Comparison of ENCODE assay signal across 1 mouse cellular context in genomic region chr11:118445843-118446242, GRCm38 (mm10).
TF ChIP-seq lines count a peak whose summit lies in the region.

No protein-coding gene starts in this region.

TF ChIP-seq in MEL, 35 proteins besides CTCF, POLR2A, EP300 and RAD21 (continued from another document):
- TF ChIP-seq TCF12 (IDR thresholded peaks at IDR 0.05; ENCODE audit: low read depth, low read length) (peak; percentile 14; the same call in 1 of the 2 replicates), USF2 (IDR thresholded peaks at IDR 0.05; ENCODE audit: borderline replicate concordance in 1 of 2, insufficient read depth in 1 of 2, low read depth in 1 of 2, low read length in 2 of 2) (no peak), MEF2A (IDR thresholded peaks at IDR 0.05; ENCODE audit: extremely low read depth, insufficient replicate concordance, low read depth, low read length, poor library complexity, severe bottlenecking) (no peak), ETS1 (IDR thresholded peaks at IDR 0.05; ENCODE audit: low read depth, low read length) (no peak), BHLHE40 (IDR thresholded peaks at IDR 0.05; ENCODE audit: borderline replicate concordance, low read depth, low read length) (no peak), SIN3A (IDR thresholded peaks at IDR 0.05; ENCODE audit: low read length) (peak; percentile 54; the same call in 1 of the 2 replicates), HCFC1 (IDR thresholded peaks at IDR 0.05; ENCODE audit: low read depth, low read length) (no peak), MAZ (IDR thresholded peaks at IDR 0.05; ENCODE audit: low read depth, low read length) (peak; percentile 77), JUND (IDR thresholded peaks at IDR 0.05; ENCODE audit: low read depth, low read length) (no peak), GATA1 (IDR thresholded peaks at IDR 0.05; ENCODE audit: low read depth, low read length) (no peak), ZMIZ1 (IDR thresholded peaks at IDR 0.05; ENCODE audit: low read depth, low read length) (no peak), MAFK (IDR thresholded peaks at IDR 0.05; ENCODE audit: borderline replicate concordance, low read depth, low read length) (no peak), NRF1 (IDR thresholded peaks at IDR 0.05; ENCODE audit: insufficient read depth, low read depth, low read length, poor library complexity, severe bottlenecking) (0 out of 2 replicates have a peak, but pooled peaks have one; percentile 12), TAL1 (IDR thresholded peaks at IDR 0.05; ENCODE audit: low read length) (no peak), GABPA (IDR thresholded peaks at IDR 0.05; ENCODE audit: low read depth, low read length) (no peak), ZNF384 (IDR thresholded peaks at IDR 0.05; ENCODE audit: low read depth, low read length) (no peak), CHD1 (IDR thresholded peaks at IDR 0.05; ENCODE audit: low read depth, low read length) (no peak), MYB (IDR thresholded peaks at IDR 0.05; ENCODE audit: low read depth, low read length) (no peak), MYC (IDR thresholded peaks at IDR 0.05; ENCODE audit: low read depth, low read length) (no peak), RCOR1 (IDR thresholded peaks at IDR 0.05; ENCODE audit: low read depth, low read length) (no peak), TBP (IDR thresholded peaks at IDR 0.05; ENCODE audit: low read depth, low read length) (no peak), KAT2A (conservative IDR thresholded peaks at IDR 0.05; ENCODE audit: low read depth, low read length) (no peak), POLR2AphosphoS5 (IDR thresholded peaks at IDR 0.05; ENCODE audit: borderline replicate concordance, low read depth, low read length) (no peak), ZKSCAN1 (IDR thresholded peaks at IDR 0.05; ENCODE audit: low read depth, low read length) (no peak), MAX (IDR thresholded peaks at IDR 0.05; ENCODE audit: low read length) (peak; percentile 66; the same call in 1 of the 2 replicates), ELF1 (IDR thresholded peaks at IDR 0.05; ENCODE audit: low read depth, low read length) (no peak), USF1 (IDR thresholded peaks at IDR 0.05; ENCODE audit: low read depth, low read length) (no peak), NELFE (IDR thresholded peaks at IDR 0.05; ENCODE audit: low read depth, low read length) (no peak), E2F4 (IDR thresholded peaks at IDR 0.05; ENCODE audit: borderline replicate concordance, low read depth, low read length) (no peak), CHD2 (IDR thresholded peaks at IDR 0.05; ENCODE audit: low read length) (no peak)
TF ChIP-seq in MEL: peak in this region for 7.
